Mouse (Mus musculus) kidney, adult 8-10 months (tissue): ENCODE data around the gene Gal3st1.
"Not testable (repeated sequence)": the region's sequence is repeated elsewhere in the genome, so short reads cannot be mapped to it uniquely, and the experiment has no call there.

Source experiments
- DNase-seq, 2 experiments: peaks; one replicate each; pipeline ENCODE4 v3.0.0; 2022

Gal3st1 gene

GRCm38 (mm10) chr11:3983863-3984745, 668 bp downstream of the Gal3st1 start:
- peak; percentile 80 to 87 for DNase-seq

GRCm38 (mm10) chr11:3989748-3990147, 6.3 kb downstream of the Gal3st1 start:
- DNase-seq: peak; percentile 56 to 76

- no peak for DNase-seq
Observed at GRCm38 (mm10) chr11:3993132-3993531, 9.7 kb downstream of the Gal3st1 start.

GRCm38 (mm10) chr11:3993914-3994313, 10.5 kb downstream of the Gal3st1 start:
- DNase-seq: peak in 1 of 2 experiments; percentile 53

- DNase-seq: no peak
Observed at GRCm38 (mm10) chr11:3995511-3995910, 12.1 kb downstream of the Gal3st1 start.

GRCm38 (mm10) chr11:3996840-3997239, 13.4 kb downstream of the Gal3st1 start:
- no peak for DNase-seq

- DNase-seq: no peak
Observed at GRCm38 (mm10) chr11:3997978-3998720, 14.7 kb downstream of the Gal3st1 start.

GRCm38 (mm10) chr11:3999547-3999946, 16.1 kb downstream of the Gal3st1 start:
- DNase-seq: no peak

GRCm38 (mm10) chr11:4001603-4002002, 18.2 kb downstream of the Gal3st1 start:
- peak; percentile 60 to 79 for DNase-seq

- no peak for DNase-seq
Observed at GRCm38 (mm10) chr11:4005220-4005805, 21.9 kb downstream of the Gal3st1 start.

GRCm38 (mm10) chr11:4006462-4006861, 23.0 kb downstream of the Gal3st1 start:
- DNase-seq: no peak

- no peak for DNase-seq
Observed at GRCm38 (mm10) chr11:4012616-4013015, 29.2 kb downstream of the Gal3st1 start.

- DNase-seq: not testable (repeated sequence)
Observed at GRCm38 (mm10) chr11:4015796-4016195, 32.4 kb downstream of the Gal3st1 start.

GRCm38 (mm10) chr11:4022111-4022510, 38.7 kb downstream of the Gal3st1 start:
- DNase-seq: not testable (repeated sequence)

- no peak for DNase-seq
Observed at GRCm38 (mm10) chr11:4023321-4023720, 39.9 kb downstream of the Gal3st1 start.

- no peak for DNase-seq
Observed at GRCm38 (mm10) chr11:4027066-4027465, 43.6 kb downstream of the Gal3st1 start.

GRCm38 (mm10) chr11:4027561-4028334, 44.3 kb downstream of the Gal3st1 start:
- DNase-seq: no peak

- DNase-seq: no peak
Observed at GRCm38 (mm10) chr11:4029343-4029742, 45.9 kb downstream of the Gal3st1 start.

GRCm38 (mm10) chr11:4031126-4031941, 47.9 kb downstream of the Gal3st1 start, which contains the start of gene Sec14l4:
Sec14l4 (plus strand) TSS chr11:4031462.
- no peak for DNase-seq

- no peak for DNase-seq
Observed at GRCm38 (mm10) chr11:4031961-4032360, 48.5 kb downstream of the Gal3st1 start.

- DNase-seq: no peak
Observed at GRCm38 (mm10) chr11:4033471-4033870, 50.0 kb downstream of the Gal3st1 start.

- no peak for DNase-seq
Observed at GRCm38 (mm10) chr11:4034169-4034568, 50.7 kb downstream of the Gal3st1 start.
